Mouse (Mus musculus): ENCODE data around the gene Psat1. TPM values are rescaled to one million over a fixed set of nuclear protein-coding genes. Genes with fewer than 3 reads are reported as not detected.

Gene Psat1
- polyA plus RNA-seq, 1 experiment from 2014 or later: 125 TPM

GRCm38 (mm10) chr19:15925719-15926045 is 21.5 kb downstream of the Psat1 start:
- ChIA-PET POLR2A (interaction anchor here (1.0 kb wide), 1 partner anchor 23 kb away, joined by 4 read pairs; no protein-coding TSS in a partner anchor), CTCF (interaction anchor here (1.0 to 1.2 kb wide), 3 partner anchors 13 to 25 kb away, joined by 3 to 4 read pairs (median 3); no protein-coding TSS in a partner anchor)
- in situ Hi-C loops (cut with MboI; ENCODE audit: low pct_unique_long_range_greater_than_20kb): no loop called here
- no peak for TF ChIP-seq CTCF (IDR thresholded peaks at IDR 0.05)
- ATAC-seq: peak; percentile 27
- H3K27me3 ChIP-seq: no peaks in the 10 kb centered on the region
- DNase-seq (ENCODE audit: low read depth, low spot score): peak; percentile 63

DNA sequence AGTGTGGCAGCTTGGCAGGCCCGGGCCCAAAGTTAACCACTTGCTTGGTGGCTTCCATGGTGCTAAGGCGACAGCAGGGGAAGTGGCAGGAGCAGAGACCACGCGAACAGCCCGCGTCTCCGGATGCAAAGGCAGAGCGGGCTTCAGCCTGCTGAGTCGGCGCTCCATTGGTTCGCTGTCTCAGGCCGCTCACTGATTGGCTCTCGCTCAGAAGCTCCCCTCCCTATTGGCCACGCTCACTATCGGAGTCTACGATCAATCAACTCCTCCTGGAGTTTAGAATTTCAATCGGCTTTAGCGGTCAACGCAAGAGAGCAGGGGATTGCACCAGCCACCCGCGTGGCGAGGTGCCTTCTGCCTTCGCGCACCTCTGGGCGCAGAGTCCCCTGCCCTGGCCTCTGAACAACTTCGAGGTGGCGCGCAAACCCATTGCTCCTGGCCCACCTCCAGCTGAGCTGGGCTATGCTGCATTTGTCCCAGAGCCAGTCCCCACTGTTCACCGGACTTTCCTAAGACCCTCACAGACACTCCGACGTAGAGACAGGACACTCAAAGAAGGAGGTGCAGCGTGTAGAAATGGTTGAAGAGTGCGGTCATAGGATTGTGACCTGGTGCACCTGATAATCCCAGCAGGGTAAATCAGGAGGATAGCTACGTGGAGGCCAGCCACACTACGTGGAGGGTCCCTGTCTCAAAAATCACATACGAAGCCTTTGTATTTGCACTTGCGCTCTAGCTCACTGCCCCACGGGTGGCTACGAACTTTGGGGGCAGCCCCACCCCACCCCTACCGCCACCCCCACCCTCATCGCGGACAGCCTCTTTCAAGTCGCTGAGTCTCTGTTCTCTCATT is 22.0 kb downstream of the Psat1 start:
- no peaks in the 10 kb centered on the region for H3K27me3 ChIP-seq
- TF ChIP-seq CTCF (IDR thresholded peaks at IDR 0.05): no peak
- ChIA-PET CTCF (interaction anchor here (1.0 to 5.3 kb wide), 7 partner anchors 10 to 39 kb away, joined by 3 to 36 read pairs (median 4); no protein-coding TSS in a partner anchor), POLR2A (interaction anchor here (1.0 kb wide), 1 partner anchor 23 kb away, joined by 4 read pairs; no protein-coding TSS in a partner anchor)
- DNase-seq (ENCODE audit: low read depth, low spot score) (no peak), ATAC-seq (peak; percentile 96)
- in situ Hi-C loops (cut with MboI; ENCODE audit: low pct_unique_long_range_greater_than_20kb): no loop called here

- CTCF ChIA-PET: interaction anchor here (1.0 to 5.3 kb wide), 6 partner anchors 10 to 39 kb away, joined by 3 to 36 read pairs (median 4); no protein-coding TSS in a partner anchor
- H3K27me3 ChIP-seq: no peaks in the 10 kb centered on the region
- POLR2A ChIA-PET: interaction anchor here (1.0 kb wide), 1 partner anchor 24 kb away, joined by 4 read pairs; no protein-coding TSS in a partner anchor
- in situ Hi-C loops (cut with MboI; ENCODE audit: low pct_unique_long_range_greater_than_20kb): no loop called here
- DNase-seq (ENCODE audit: low read depth, low spot score) (no peak), ATAC-seq (peak; percentile 58)
- TF ChIP-seq CTCF (IDR thresholded peaks at IDR 0.05): no peak
Measured at GRCm38 (mm10) chr19:15924181-15924865, 22.8 kb downstream of the Psat1 start.

DNA sequence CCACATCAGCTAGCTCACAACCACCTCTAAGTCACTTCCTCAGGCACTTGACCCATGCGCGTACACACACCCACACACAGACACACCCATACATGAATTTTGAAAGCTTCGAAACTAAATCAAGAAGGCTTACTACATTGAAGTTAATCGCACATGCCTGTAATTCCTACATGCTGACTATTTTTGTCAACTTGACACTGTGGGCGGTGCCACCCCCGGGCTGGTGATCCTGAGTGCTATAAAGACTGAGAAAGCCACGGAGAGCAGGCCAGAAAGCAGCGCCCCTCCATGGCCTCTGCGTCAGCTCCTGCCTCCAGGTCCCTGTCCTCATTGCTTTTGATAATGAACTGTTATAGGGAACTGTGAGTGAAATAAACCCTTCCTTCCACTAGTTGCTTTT is 23.7 kb downstream of the Psat1 start:
- ATAC-seq (peak; percentile 2), DNase-seq (ENCODE audit: low read depth, low spot score) (no peak)
- in situ Hi-C loops (cut with MboI; ENCODE audit: low pct_unique_long_range_greater_than_20kb): no loop called here
- ChIA-PET POLR2A (interaction anchor here (0.6 kb wide), 1 partner anchor 303 kb away, joined by 3 read pairs; no protein-coding TSS in a partner anchor), CTCF (interaction anchor here (0.7 to 5.3 kb wide), 4 partner anchors 11 to 40 kb away, joined by 3 to 36 read pairs (median 6); no protein-coding TSS in a partner anchor)
- no peaks in the 10 kb centered on the region for H3K27me3 ChIP-seq
- TF ChIP-seq CTCF (IDR thresholded peaks at IDR 0.05): no peak

GRCm38 (mm10) chr19:15919336-15919735 is 27.8 kb downstream of the Psat1 start:
- DNase-seq (ENCODE audit: low read depth, low spot score) (no peak), ATAC-seq (no peak)
- in situ Hi-C loops (cut with MboI; ENCODE audit: low pct_unique_long_range_greater_than_20kb): no loop called here
- TF ChIP-seq CTCF (IDR thresholded peaks at IDR 0.05): no peak
- ChIA-PET CTCF (interaction anchor here (1.6 to 1.9 kb wide), 2 partner anchors 52 to 58 kb away, joined by 4 to 6 read pairs; no protein-coding TSS in a partner anchor), POLR2A (no interaction called here)
- H3K27me3 ChIP-seq: no peaks in the 10 kb centered on the region

GRCm38 (mm10) chr19:15918111-15918510 is 29.0 kb downstream of the Psat1 start:
- DNase-seq (ENCODE audit: low read depth, low spot score) (no peak), ATAC-seq (no peak)
- in situ Hi-C loops (cut with MboI; ENCODE audit: low pct_unique_long_range_greater_than_20kb): no loop called here
- TF ChIP-seq CTCF (IDR thresholded peaks at IDR 0.05): no peak
- CTCF ChIA-PET: interaction anchor here (0.9 kb wide), 1 partner anchor 51 kb away, joined by 3 read pairs; no protein-coding TSS in a partner anchor
- POLR2A ChIA-PET: no interaction called here
- no peaks in the 10 kb centered on the region for H3K27me3 ChIP-seq

DNA sequence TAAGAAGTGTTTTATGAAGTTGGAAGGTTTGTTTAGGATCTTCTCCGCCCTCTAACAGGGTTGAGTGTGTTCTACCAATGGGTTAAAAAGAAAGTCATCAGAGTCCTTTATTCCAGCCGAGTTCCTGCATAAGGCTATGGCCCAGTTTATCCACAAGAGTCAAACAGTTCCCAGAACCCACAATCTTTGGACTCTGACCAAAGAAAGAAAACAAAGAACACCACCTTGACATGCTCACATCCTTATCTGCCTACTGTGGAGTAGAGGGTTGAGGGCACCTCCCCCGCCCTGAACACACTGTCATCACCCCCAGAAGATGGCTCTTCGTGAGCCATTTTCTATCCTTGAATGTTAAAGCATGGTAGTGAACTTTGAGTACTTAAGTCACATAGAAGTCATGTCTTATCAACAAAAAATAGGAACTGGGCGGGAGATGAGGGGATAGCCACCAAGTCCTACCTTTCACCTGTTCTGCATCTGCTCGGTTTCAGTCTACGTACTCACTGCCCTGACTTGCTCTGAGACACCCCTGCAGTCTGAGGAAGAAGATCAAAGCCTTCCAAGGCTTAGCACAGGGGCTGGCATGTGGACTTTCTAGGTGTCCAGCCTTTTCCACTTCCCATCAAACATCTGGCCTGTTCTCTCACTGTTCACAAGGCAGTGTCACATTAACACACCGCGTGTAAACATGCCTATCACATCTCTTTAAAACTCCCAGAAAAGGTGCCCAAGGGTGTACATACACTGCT is 33.7 kb downstream of the Psat1 start:
- CTCF ChIA-PET: interaction anchor here (0.9 kb wide), 1 partner anchor 10 kb away, joined by 3 read pairs; no protein-coding TSS in a partner anchor
- no peak for ATAC-seq
- POLR2A ChIA-PET: no interaction called here
- TF ChIP-seq CTCF (IDR thresholded peaks at IDR 0.05): no peak
- no peaks in the 10 kb centered on the region for H3K27me3 ChIP-seq
- in situ Hi-C loops (cut with MboI; ENCODE audit: low pct_unique_long_range_greater_than_20kb): loop anchor here (5.0 kb wide), 1 partner anchor 49 kb away; no protein-coding TSS in a partner anchor
- no peak for DNase-seq (ENCODE audit: low read depth, low spot score)

- POLR2A ChIA-PET: no interaction called here
- in situ Hi-C loops (cut with MboI; ENCODE audit: low pct_unique_long_range_greater_than_20kb): loop anchor here (5.0 kb wide), 1 partner anchor 51 kb away; no protein-coding TSS in a partner anchor
- CTCF ChIA-PET: interaction anchor here (1.1 to 1.3 kb wide), 2 partner anchors 53 to 54 kb away, joined by 3 to 4 read pairs; no protein-coding TSS in a partner anchor
- no peaks in the 10 kb centered on the region for H3K27me3 ChIP-seq
- DNase-seq (ENCODE audit: low read depth, low spot score) (no peak), ATAC-seq (no peak)
- no peak for TF ChIP-seq CTCF (IDR thresholded peaks at IDR 0.05)
Measured at GRCm38 (mm10) chr19:15911441-15911840, 35.7 kb downstream of the Psat1 start.

GRCm38 (mm10) chr19:15910987-15911386 is 36.1 kb downstream of the Psat1 start:
- in situ Hi-C loops (cut with MboI; ENCODE audit: low pct_unique_long_range_greater_than_20kb): loop anchor here (5.0 kb wide), 1 partner anchor 51 kb away; no protein-coding TSS in a partner anchor
- ATAC-seq: no peak
- DNase-seq (ENCODE audit: low read depth, low spot score): no peak
- no peaks in the 10 kb centered on the region for H3K27me3 ChIP-seq
- CTCF ChIA-PET: interaction anchor here (1.1 to 1.3 kb wide), 2 partner anchors 53 to 55 kb away, joined by 3 to 4 read pairs; no protein-coding TSS in a partner anchor
- POLR2A ChIA-PET: no interaction called here
- no peak for TF ChIP-seq CTCF (IDR thresholded peaks at IDR 0.05)

Data from Patski (cell line).